Mouse (Mus musculus) kidney, embryonic 16.5 days (tissue): Measurements from ENCODE around the gene Iqcf3. TPM values are rescaled to one million over a fixed set of nuclear protein-coding genes. Genes with fewer than 3 reads are reported as not detected.
"Not testable (repeated sequence)": the region's sequence is repeated elsewhere in the genome, so short reads cannot be mapped to it uniquely, and the experiment has no call there.

Experiments
- ATAC-seq: fragments of 200-750 bp; cut with Nextera tagmentation; 2 replicates; pipeline ENCODE4 v1.8.0; 2017; ENCODE audit warnings: moderate TSS enrichment; ENCODE audit not compliant: low FRiP score, low TSS enrichment
- H3K27ac ChIP-seq: fragments of 300-500 bp; sonication (generic); 2 replicates; pipeline ENCODE4 v1.5.1; 2014; ENCODE audit warnings: low read length
- H3K27me3 ChIP-seq: fragments of 300-500 bp; sonication (generic); 2 replicates; pipeline ENCODE4 v1.6.1; 2014; ENCODE audit warnings: low read length, control low read depth, mixed read lengths; ENCODE audit not compliant: insufficient read depth
- H3K36me3 ChIP-seq: fragments of 300-500 bp; sonication (generic); 2 replicates; pipeline ENCODE4 v1.6.1; 2014; ENCODE audit warnings: low read length, control low read depth, mixed read lengths; ENCODE audit not compliant: insufficient read depth
- H3K4me1 ChIP-seq: fragments of 300-500 bp; sonication (generic); 2 replicates; pipeline ENCODE4 v1.6.1; 2014; ENCODE audit warnings: low read length, control low read depth, mixed read lengths; ENCODE audit not compliant: insufficient read depth
- H3K4me2 ChIP-seq: fragments of 300-500 bp; sonication (generic); replicated peaks from 2 replicates; pipeline ENCODE4 v1.6.1; 2014; ENCODE audit warnings: low read depth, low read length
- H3K4me3 ChIP-seq: fragments of 300-500 bp; sonication (generic); 2 replicates; pipeline ENCODE4 v1.5.1; 2014; ENCODE audit warnings: mild to moderate bottlenecking, low read length
- H3K9ac ChIP-seq: fragments of 300-500 bp; sonication (generic); replicated peaks from 2 replicates; pipeline ENCODE4 v1.6.1; 2014; ENCODE audit warnings: low read length
- H3K9me3 ChIP-seq: fragments of 300-500 bp; sonication (generic); 2 replicates; pipeline ENCODE4 v1.6.1; 2016; ENCODE audit warnings: low read length, control low read depth
- WGBS: fragments of 180-500 bp; shearing (Covaris S2); extraction: QIAGEN DNeasy Blood & Tissue Kit; methylation state at CpG from one replicate; pipeline ENCODE4 v1.1.7; 2014; 5-methylcytosine and 5-hydroxymethylcytosine counted together
- polyA plus RNA-seq: library from polyadenylated mRNA; unstranded; fragments of >200 nt; fragmentation: Nextera tagmentation; extraction: Ambion mirVana; gene quantifications from 2 replicates; pipeline ENCODE4 v1.2.1, GENCODE M21; 2015

Iqcf3 gene
- polyA plus RNA-seq, 1 experiment from 2014 or later = not detected

- H3K36me3 ChIP-seq = no peaks in the 10 kb centered on the region
- no peaks in the 10 kb centered on the region for H3K27me3 ChIP-seq
- WGBS = 92% methylated on average over 4 of the region's 4 CpGs
- no peak for ATAC-seq
- no peaks in the 10 kb centered on the region for H3K4me1 ChIP-seq
- no peak within 1 kb of the TSS for H3K9ac ChIP-seq
- H3K9me3 ChIP-seq = 0 out of 2 replicates have a peak, but pooled peaks cover 3% of the 10 kb centered on the region
- H3K27ac ChIP-seq = no peak within 1 kb of the TSS
- H3K4me3 ChIP-seq = no peak within 1 kb of the TSS
- no peak within 1 kb of the TSS for H3K4me2 ChIP-seq
Observed at GRCm38 (mm10) chr9:106514273-106514672, 47.2 kb downstream of the Iqcf3 start, which contains the start of gene Iqcf5. Iqcf5 (plus strand) TSS chr9:106514573.

- Histone ChIP-seq H3K9ac (no peak overlapping the region), H3K36me3 (no peaks in the 10 kb centered on the region), H3K27ac (no peak overlapping the region), H3K4me1 (no peaks in the 10 kb centered on the region), H3K4me3 (no peak overlapping the region), H3K4me2 (no peak overlapping the region), H3K9me3 (0 out of 2 replicates have a peak, but pooled peaks cover 3% of the 10 kb centered on the region), H3K27me3 (no peaks in the 10 kb centered on the region)
- no peak for ATAC-seq
- WGBS = 78% methylated on average over 6 of the region's 6 CpGs
Observed at GRCm38 (mm10) chr9:106513566-106513965, 47.9 kb downstream of the Iqcf3 start.

GRCm38 (mm10) chr9:106512729-106513450 lies 48.5 kb downstream of the Iqcf3 start:
- H3K9me3 ChIP-seq = 0 out of 2 replicates have a peak, but pooled peaks cover 3% of the 10 kb centered on the region
- no peak overlapping the region for H3K9ac ChIP-seq
- no peak overlapping the region for H3K27ac ChIP-seq
- H3K36me3 ChIP-seq = no peaks in the 10 kb centered on the region
- no peaks in the 10 kb centered on the region for H3K4me1 ChIP-seq
- H3K4me3 ChIP-seq = no peak overlapping the region
- no peak for ATAC-seq
- H3K4me2 ChIP-seq = no peak overlapping the region
- WGBS = 51% methylated on average over 13 of the region's 13 CpGs
- H3K27me3 ChIP-seq = no peaks in the 10 kb centered on the region

DNA sequence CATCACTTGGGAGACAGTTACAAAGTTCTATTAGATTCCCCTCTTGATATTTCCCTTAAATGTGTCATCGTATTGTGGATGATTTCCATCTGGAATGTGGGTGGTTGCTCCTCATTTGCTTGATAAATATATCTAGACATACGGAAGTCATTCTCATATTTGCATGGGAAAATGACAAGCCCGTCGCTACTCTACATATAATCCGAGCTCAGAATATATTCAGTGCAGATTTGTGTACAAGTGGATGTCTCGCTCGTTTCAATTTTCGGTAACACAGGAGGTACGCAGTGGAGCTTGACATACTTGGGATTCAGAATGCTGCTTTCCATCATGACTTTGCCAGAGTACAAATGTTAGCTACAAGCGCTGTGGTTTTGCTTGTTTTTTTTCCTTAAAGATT lies 52.1 kb downstream of the Iqcf3 start:
- no peak overlapping the region for H3K4me2 ChIP-seq
- no peak overlapping the region for H3K9ac ChIP-seq
- no peaks in the 10 kb centered on the region for H3K27me3 ChIP-seq
- ATAC-seq = no peak
- no peaks in the 10 kb centered on the region for H3K4me1 ChIP-seq
- H3K4me3 ChIP-seq = no peak overlapping the region
- H3K36me3 ChIP-seq = no peaks in the 10 kb centered on the region
- H3K9me3 ChIP-seq = 0 out of 2 replicates have a peak, but pooled peaks cover 3% of the 10 kb centered on the region
- no peak overlapping the region for H3K27ac ChIP-seq
- WGBS = 90% methylated on average over 10 of the region's 10 CpGs

DNA sequence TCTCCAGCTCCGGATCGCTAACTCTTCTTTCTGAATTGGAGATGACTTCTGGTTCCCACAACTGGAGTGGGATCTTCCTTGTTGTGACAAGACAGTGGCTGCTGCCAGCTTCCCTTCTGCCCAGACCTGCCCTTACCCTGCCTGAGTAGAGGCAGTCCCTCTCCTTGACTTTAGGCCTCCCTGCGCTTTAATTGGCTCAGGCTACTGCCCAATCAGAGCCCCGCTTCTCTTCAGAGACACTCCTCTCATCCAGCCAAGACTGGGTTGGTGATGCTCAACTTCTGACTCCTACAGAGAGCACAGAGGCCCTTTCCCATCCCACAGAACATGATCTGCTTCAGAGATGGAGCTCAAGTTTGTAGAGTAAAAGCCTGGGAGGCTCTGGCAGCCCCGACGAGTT lies 57.2 kb downstream of the Iqcf3 start:
- no peak overlapping the region for H3K27ac ChIP-seq
- no peak for ATAC-seq
- 68% methylated on average over 6 of the region's 6 CpGs for WGBS

DNA sequence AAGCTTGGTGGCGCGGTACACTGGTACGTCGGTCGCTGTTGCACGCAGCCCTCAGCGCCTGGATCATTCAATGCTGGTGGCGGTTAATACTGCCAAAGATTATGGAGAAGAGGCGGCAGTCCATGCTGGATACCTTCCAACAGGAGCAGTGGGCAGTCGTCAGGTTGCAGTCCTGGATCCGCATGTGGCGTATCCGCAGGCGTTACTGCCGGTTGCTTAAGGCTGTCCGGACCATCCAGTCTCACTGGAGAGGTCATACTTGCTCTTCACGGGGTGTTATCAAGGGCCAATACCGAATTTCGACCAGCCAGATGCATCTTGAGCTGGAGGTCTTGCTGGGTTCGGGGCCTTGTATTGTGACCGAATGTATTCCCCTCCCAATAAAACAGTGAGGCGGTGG lies 59.6 kb downstream of the Iqcf3 start:
- no peak overlapping the region for H3K4me3 ChIP-seq
- no peaks in the 10 kb centered on the region for H3K27me3 ChIP-seq
- no peak overlapping the region for H3K4me2 ChIP-seq
- no peaks in the 10 kb centered on the region for H3K9me3 ChIP-seq
- H3K9ac ChIP-seq = no peak overlapping the region
- no peak for ATAC-seq
- 88% methylated on average over 22 of the region's 22 CpGs for WGBS
- H3K4me1 ChIP-seq = no peaks in the 10 kb centered on the region
- no peaks in the 10 kb centered on the region for H3K36me3 ChIP-seq
- H3K27ac ChIP-seq = no peak overlapping the region

More for the DNA sequence above, 57.2 kb downstream of the Iqcf3 start:
- H3K4me3 ChIP-seq = no peak overlapping the region
- H3K4me1 ChIP-seq = no peaks in the 10 kb centered on the region
- H3K36me3 ChIP-seq = no peaks in the 10 kb centered on the region
- H3K4me2 ChIP-seq = no peak overlapping the region
- no peaks in the 10 kb centered on the region for H3K9me3 ChIP-seq
- no peak overlapping the region for H3K9ac ChIP-seq
- no peaks in the 10 kb centered on the region for H3K27me3 ChIP-seq

- Histone ChIP-seq H3K9me3 (no peaks in the 10 kb centered on the region), H3K4me2 (no peak within 1 kb of the TSS), H3K4me3 (no peak within 1 kb of the TSS), H3K36me3 (no peaks in the 10 kb centered on the region), H3K4me1 (no peaks in the 10 kb centered on the region), H3K27me3 (no peaks in the 10 kb centered on the region), H3K27ac (no peak within 1 kb of the TSS), H3K9ac (no peak within 1 kb of the TSS)
- ATAC-seq = no peak
- 90% methylated on average over 6 of the region's 6 CpGs for WGBS
Observed at GRCm38 (mm10) chr9:106499667-106500066, 61.8 kb downstream of the Iqcf3 start, which contains the start of gene Iqcf1. Iqcf1 (plus strand) TSS chr9:106499967.

DNA sequence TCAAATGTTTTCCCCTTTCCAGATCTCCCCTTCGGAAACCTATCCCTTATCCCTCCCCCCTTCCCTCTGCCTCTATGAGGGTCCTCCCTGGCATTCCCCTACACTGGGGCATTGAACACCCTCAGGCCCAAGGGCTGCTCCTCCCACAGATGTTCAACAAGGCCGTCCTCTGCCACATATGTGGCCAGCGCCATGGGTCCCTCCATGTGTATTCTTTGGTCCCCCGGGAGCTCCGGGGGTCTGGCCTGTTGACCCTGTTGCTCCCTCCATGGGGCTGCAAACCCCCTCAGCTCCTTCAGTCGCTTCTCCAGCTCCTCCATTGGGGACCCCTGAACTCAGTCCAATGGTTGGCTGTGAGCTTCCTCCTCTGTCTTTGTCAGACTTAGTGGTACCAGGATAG lies 73.8 kb downstream of the Iqcf3 start:
- not testable (repeated sequence) for H3K27ac ChIP-seq, H3K4me3 ChIP-seq, H3K4me2 ChIP-seq, H3K9me3 ChIP-seq, H3K4me1 ChIP-seq, ATAC-seq, H3K27me3 ChIP-seq, H3K9ac ChIP-seq
- peaks cover 26% of the 10 kb centered on the region for H3K36me3 ChIP-seq
- 86% methylated on average over 6 of the region's 6 CpGs for WGBS

DNA sequence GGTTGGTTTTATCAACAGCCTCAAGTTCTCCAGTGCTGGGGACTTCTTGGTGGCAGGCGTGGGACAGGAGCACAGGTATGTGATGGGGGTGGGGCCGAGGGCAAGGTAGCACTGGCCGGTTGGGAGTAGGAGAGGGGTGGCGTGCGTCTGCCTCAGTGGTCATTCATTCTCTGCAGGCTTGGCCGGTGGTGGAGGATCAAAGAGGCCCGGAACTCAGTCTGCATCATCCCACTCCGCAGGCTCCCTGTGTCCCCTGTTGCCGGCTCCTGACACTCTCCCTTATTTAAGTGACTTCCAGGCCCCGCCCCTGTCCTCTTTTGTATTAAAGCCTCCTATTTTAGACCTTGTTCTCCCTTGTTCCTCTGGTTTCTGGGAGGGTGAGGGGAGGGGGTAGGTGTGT lies 76.4 kb downstream of the Iqcf3 start:
- Histone ChIP-seq H3K36me3 (peaks cover 41% of the 10 kb centered on the region), H3K27me3 (no peaks in the 10 kb centered on the region), H3K27ac (no peak overlapping the region), H3K9ac (no peak overlapping the region), H3K4me2 (no peak overlapping the region), H3K4me3 (no peak overlapping the region), H3K9me3 (no peaks in the 10 kb centered on the region), H3K4me1 (no peaks in the 10 kb centered on the region)
- 79% methylated on average over 10 of the region's 10 CpGs for WGBS
- no peak for ATAC-seq

DNA sequence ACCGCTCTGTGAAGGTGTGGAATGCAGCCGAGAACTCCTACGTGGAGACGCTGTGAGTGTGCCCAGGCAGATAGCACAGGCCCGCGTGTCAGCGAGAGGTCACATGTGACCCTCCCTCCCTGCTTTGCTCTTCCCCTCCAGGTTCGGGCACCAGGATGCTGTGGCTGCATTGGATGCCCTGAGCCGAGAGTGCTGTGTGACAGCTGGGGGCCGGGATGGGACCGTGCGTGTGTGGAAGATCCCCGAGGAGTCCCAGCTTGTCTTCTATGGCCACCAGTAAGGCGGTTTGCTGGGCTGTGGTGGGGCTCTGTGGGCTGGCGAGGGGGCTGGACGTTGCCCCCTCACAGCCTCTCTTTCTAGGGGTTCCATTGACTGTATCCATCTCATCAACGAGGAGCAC lies 77.8 kb downstream of the Iqcf3 start:
- no peak overlapping the region for H3K27ac ChIP-seq
- H3K36me3 ChIP-seq = peaks cover 41% of the 10 kb centered on the region
- no peaks in the 10 kb centered on the region for H3K9me3 ChIP-seq
- 90% methylated on average over 17 of the region's 17 CpGs for WGBS
- no peaks in the 10 kb centered on the region for H3K27me3 ChIP-seq
- no peak overlapping the region for H3K4me2 ChIP-seq
- no peak overlapping the region for H3K9ac ChIP-seq
- ATAC-seq = no peak
- H3K4me1 ChIP-seq = no peaks in the 10 kb centered on the region
- H3K4me3 ChIP-seq = no peak overlapping the region
